Mouse (Mus musculus): Measurements from ENCODE around the gene Axl. TPM values are rescaled to one million over a fixed set of nuclear protein-coding genes. Genes with fewer than 3 reads are reported as not detected.

Axl gene
- total and polyA plus RNA-seq, 3 experiments, result 0.11 to 2.5 TPM; not detected in 1

GRCm38 (mm10) chr7:25754439-25754737 lies 34.1 kb downstream of the Axl start:
- H3K36me3 ChIP-seq (replicated peaks), result peaks cover 38% of the 10 kb centered on the region
- no peak for TF ChIP-seq CTCF (IDR thresholded peaks at IDR 0.05; ENCODE audit: low read depth, low read length)
- TF ChIP-seq GATA2 (IDR thresholded peaks at IDR 0.05; ENCODE audit: borderline replicate concordance, low read depth, low read length), result no peak
- no peak for TF ChIP-seq POLR2AphosphoS5 (IDR thresholded peaks at IDR 0.05; ENCODE audit: insufficient replicate concordance, low read depth, low read length)
- TF ChIP-seq GATA1 (IDR thresholded peaks at IDR 0.05; ENCODE audit: borderline replicate concordance, low read length), result no peak
- TF ChIP-seq TAL1 (conservative IDR thresholded peaks at IDR 0.05; ENCODE audit: low read depth, low read length), result no peak
- H3K4me1 ChIP-seq (ENCODE audit: insufficient read depth, low read depth, low read length), result peaks cover 33% of the 10 kb centered on the region
- ATAC-seq (ENCODE audit: extremely low read depth, insufficient number of reproducible peaks, low FRiP score, poor library complexity, severe bottlenecking) (no peak), DNase-seq (ENCODE audit: low spot score) (no peak)
- peaks cover 18% of the 10 kb centered on the region for H3K27me3 ChIP-seq (ENCODE audit: insufficient read depth, low read length)
- H3K4me3 ChIP-seq (ENCODE audit: low read depth, low read length), result peak overlapping the region; percentile 95
- H3K9me3 ChIP-seq (replicated peaks), result no peaks in the 10 kb centered on the region

DNA sequence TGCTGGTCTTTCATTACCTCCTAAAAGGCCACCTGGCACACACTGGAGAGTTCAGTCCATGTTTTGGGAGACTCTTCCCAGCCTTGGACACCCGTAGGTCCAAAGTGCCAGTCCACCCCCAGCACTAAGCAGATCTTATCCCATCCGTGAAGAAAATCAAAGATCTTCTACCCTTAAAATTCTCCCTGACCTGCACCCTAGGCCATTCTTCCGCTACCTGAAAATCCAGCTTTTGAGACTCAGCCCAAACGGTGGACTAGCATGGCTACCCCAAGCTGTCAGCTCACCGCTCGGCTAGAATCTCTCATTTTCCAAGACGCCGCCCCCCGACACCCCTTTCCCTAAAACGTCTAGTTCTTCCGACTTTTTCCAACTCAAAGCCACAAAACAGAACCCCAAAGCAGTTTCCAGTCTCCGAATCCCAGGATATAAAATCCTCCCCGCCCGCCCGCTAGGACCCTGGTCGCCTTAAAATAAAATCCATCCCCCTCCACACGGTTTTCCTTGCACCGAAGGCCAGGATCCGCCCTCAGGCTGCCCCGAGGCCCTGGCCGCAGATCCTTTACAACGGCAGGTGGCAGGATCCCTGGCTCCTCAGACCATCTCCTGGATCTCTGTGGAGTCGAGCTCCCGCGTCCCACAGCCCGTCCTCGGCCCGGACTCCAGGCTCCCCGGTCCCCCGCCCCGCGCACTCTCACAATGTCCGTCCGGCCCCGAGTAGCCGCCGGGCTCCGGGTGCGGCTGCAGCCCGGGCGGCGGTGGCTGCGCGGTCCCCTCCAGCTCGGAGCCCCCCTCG lies 34.7 kb downstream of the Axl start:
- TF ChIP-seq GATA1 (IDR thresholded peaks at IDR 0.05; ENCODE audit: borderline replicate concordance, low read length) (no peak), POLR2AphosphoS5 (IDR thresholded peaks at IDR 0.05; ENCODE audit: insufficient replicate concordance, low read depth, low read length) (no peak), GATA2 (IDR thresholded peaks at IDR 0.05; ENCODE audit: borderline replicate concordance, low read depth, low read length) (no peak), TAL1 (conservative IDR thresholded peaks at IDR 0.05; ENCODE audit: low read depth, low read length) (no peak), CTCF (IDR thresholded peaks at IDR 0.05; ENCODE audit: low read depth, low read length) (no peak)

GRCm38 (mm10) chr7:25753076-25753475 lies 35.4 kb downstream of the Axl start:
- ATAC-seq (ENCODE audit: extremely low read depth, insufficient number of reproducible peaks, low FRiP score, poor library complexity, severe bottlenecking) (no peak), DNase-seq (ENCODE audit: low spot score) (no peak)
- Histone ChIP-seq H3K27me3 (ENCODE audit: insufficient read depth, low read length) (peaks cover 6% of the 10 kb centered on the region; the same call in 1 of the 2 replicates), H3K4me3 (ENCODE audit: low read depth, low read length) (peak overlapping the region; percentile 95), H3K4me1 (ENCODE audit: insufficient read depth, low read depth, low read length) (peaks cover 46% of the 10 kb centered on the region), H3K9me3 (replicated peaks) (no peaks in the 10 kb centered on the region), H3K36me3 (replicated peaks) (peaks cover 51% of the 10 kb centered on the region)
- TF ChIP-seq GATA1 (IDR thresholded peaks at IDR 0.05; ENCODE audit: borderline replicate concordance, low read length) (no peak), TAL1 (conservative IDR thresholded peaks at IDR 0.05; ENCODE audit: low read depth, low read length) (no peak), POLR2AphosphoS5 (IDR thresholded peaks at IDR 0.05; ENCODE audit: insufficient replicate concordance, low read depth, low read length) (no peak), GATA2 (IDR thresholded peaks at IDR 0.05; ENCODE audit: borderline replicate concordance, low read depth, low read length) (no peak), CTCF (IDR thresholded peaks at IDR 0.05; ENCODE audit: low read depth, low read length) (no peak)

More for the DNA sequence above, 34.7 kb downstream of the Axl start:
- H3K36me3 ChIP-seq (replicated peaks), result peaks cover 43% of the 10 kb centered on the region
- no peaks in the 10 kb centered on the region for H3K9me3 ChIP-seq (replicated peaks)
- H3K27me3 ChIP-seq (ENCODE audit: insufficient read depth, low read length), result peaks cover 12% of the 10 kb centered on the region
- peak overlapping the region; percentile 95 for H3K4me3 ChIP-seq (ENCODE audit: low read depth, low read length)
- peak; percentile 14 for DNase-seq (ENCODE audit: low spot score)
- no peak for ATAC-seq (ENCODE audit: extremely low read depth, insufficient number of reproducible peaks, low FRiP score, poor library complexity, severe bottlenecking)
- H3K4me1 ChIP-seq (ENCODE audit: insufficient read depth, low read depth, low read length), result peaks cover 38% of the 10 kb centered on the region

- DNase-seq (ENCODE audit: low spot score) (no peak), ATAC-seq (ENCODE audit: extremely low read depth, insufficient number of reproducible peaks, low FRiP score, poor library complexity, severe bottlenecking) (no peak)
- Histone ChIP-seq H3K4me1 (ENCODE audit: insufficient read depth, low read depth, low read length) (peaks cover 37% of the 10 kb centered on the region), H3K4me3 (ENCODE audit: low read depth, low read length) (no peak overlapping the region), H3K27me3 (ENCODE audit: insufficient read depth, low read length) (no peaks in the 10 kb centered on the region), H3K9me3 (replicated peaks) (no peaks in the 10 kb centered on the region), H3K36me3 (replicated peaks) (peaks cover 99% of the 10 kb centered on the region)
- TF ChIP-seq POLR2AphosphoS5 (IDR thresholded peaks at IDR 0.05; ENCODE audit: insufficient replicate concordance, low read depth, low read length), result no peak
- no peak for TF ChIP-seq GATA2 (IDR thresholded peaks at IDR 0.05; ENCODE audit: borderline replicate concordance, low read depth, low read length)
- TF ChIP-seq GATA1 (IDR thresholded peaks at IDR 0.05; ENCODE audit: borderline replicate concordance, low read length), result no peak
- TF ChIP-seq TAL1 (conservative IDR thresholded peaks at IDR 0.05; ENCODE audit: low read depth, low read length), result no peak
- no peak for TF ChIP-seq CTCF (IDR thresholded peaks at IDR 0.05; ENCODE audit: low read depth, low read length)
Measured at GRCm38 (mm10) chr7:25746844-25747243, 41.7 kb downstream of the Axl start.

DNA sequence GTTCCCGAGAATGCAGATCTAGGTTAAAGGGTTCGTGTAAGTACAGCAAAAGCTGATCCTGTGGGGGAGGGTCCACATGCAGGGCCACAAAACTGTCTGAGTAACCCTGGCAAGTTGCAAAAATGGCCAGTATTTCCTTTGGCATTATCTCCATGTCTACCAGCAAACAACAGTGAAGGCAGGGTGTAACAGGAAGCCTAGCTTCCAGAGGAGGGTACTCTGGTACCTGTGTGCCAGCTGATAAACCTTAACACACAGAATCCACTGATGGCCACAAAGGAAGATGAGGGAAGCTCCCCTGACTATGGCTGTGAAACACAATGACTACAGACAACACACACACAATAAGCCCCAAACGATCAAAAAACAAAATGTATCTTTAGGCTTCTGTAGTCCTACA lies 50.2 kb downstream of the Axl start:
- ATAC-seq (ENCODE audit: extremely low read depth, insufficient number of reproducible peaks, low FRiP score, poor library complexity, severe bottlenecking), result no peak
- TF ChIP-seq GATA1 (IDR thresholded peaks at IDR 0.05; ENCODE audit: borderline replicate concordance, low read length), result no peak
- no peak for TF ChIP-seq GATA2 (IDR thresholded peaks at IDR 0.05; ENCODE audit: borderline replicate concordance, low read depth, low read length)
- TF ChIP-seq TAL1 (conservative IDR thresholded peaks at IDR 0.05; ENCODE audit: low read depth, low read length), result no peak
- TF ChIP-seq POLR2AphosphoS5 (IDR thresholded peaks at IDR 0.05; ENCODE audit: insufficient replicate concordance, low read depth, low read length), result no peak
- TF ChIP-seq CTCF (IDR thresholded peaks at IDR 0.05; ENCODE audit: low read depth, low read length), result no peak

GRCm38 (mm10) chr7:25736920-25737319 lies 51.6 kb downstream of the Axl start:
- no peak for ATAC-seq (ENCODE audit: extremely low read depth, insufficient number of reproducible peaks, low FRiP score, poor library complexity, severe bottlenecking)

More for the DNA sequence above, 50.2 kb downstream of the Axl start:
- DNase-seq (ENCODE audit: low spot score), result no peak
- H3K4me3 ChIP-seq (ENCODE audit: low read depth, low read length), result no peak overlapping the region
- H3K9me3 ChIP-seq (replicated peaks), result no peaks in the 10 kb centered on the region
- peaks cover 95% of the 10 kb centered on the region for H3K36me3 ChIP-seq (replicated peaks)
- peaks cover 8% of the 10 kb centered on the region for H3K4me1 ChIP-seq (ENCODE audit: insufficient read depth, low read depth, low read length)
- H3K27me3 ChIP-seq (ENCODE audit: insufficient read depth, low read length), result no peaks in the 10 kb centered on the region

More at GRCm38 (mm10) chr7:25736920-25737319, 51.6 kb downstream of the Axl start:
- Histone ChIP-seq H3K36me3 (replicated peaks) (peaks cover 95% of the 10 kb centered on the region), H3K9me3 (replicated peaks) (no peaks in the 10 kb centered on the region), H3K4me3 (ENCODE audit: low read depth, low read length) (no peak overlapping the region), H3K27me3 (ENCODE audit: insufficient read depth, low read length) (no peaks in the 10 kb centered on the region), H3K4me1 (ENCODE audit: insufficient read depth, low read depth, low read length) (peaks cover 9% of the 10 kb centered on the region)
- TF ChIP-seq GATA1 (IDR thresholded peaks at IDR 0.05; ENCODE audit: borderline replicate concordance, low read length) (no peak), GATA2 (IDR thresholded peaks at IDR 0.05; ENCODE audit: borderline replicate concordance, low read depth, low read length) (no peak), TAL1 (conservative IDR thresholded peaks at IDR 0.05; ENCODE audit: low read depth, low read length) (no peak), CTCF (IDR thresholded peaks at IDR 0.05; ENCODE audit: low read depth, low read length) (no peak), POLR2AphosphoS5 (IDR thresholded peaks at IDR 0.05; ENCODE audit: insufficient replicate concordance, low read depth, low read length) (no peak)
- DNase-seq (ENCODE audit: low spot score), result no peak
